Mouse (Mus musculus): Measurements from ENCODE around the gene H2bfm.
"Not testable (repeated sequence)": the region's sequence is repeated elsewhere in the genome, so short reads cannot be mapped to it uniquely, and the experiment has no call there.

H2bfm gene

DNA sequence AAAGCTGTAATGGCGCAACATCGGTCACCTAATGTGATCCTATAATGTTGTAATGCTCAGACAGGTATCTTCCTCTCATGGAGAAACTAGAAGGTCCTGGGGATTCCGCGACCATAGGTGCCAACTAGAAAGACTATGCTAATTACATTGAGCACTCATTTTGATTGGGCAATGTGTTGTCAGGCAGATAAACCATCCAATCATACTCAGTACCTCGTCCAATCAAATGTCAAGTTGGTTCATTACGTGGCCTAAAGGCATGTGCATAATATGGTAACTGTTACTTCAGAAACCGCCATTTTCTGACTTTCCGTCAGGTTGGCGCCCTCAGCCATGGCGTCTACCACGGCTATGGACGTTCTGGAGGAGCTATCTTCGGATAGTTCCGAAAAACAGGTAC lies at the start of gene H2bfm:
Gene H2bfm (plus strand): TSS at position 295 of the 400 bp plus-strand sequence.
- DNase-seq: no peak

GRCm38 (mm10) chrX:136895757-136896156 lies 31.4 kb upstream of the H2bfm start:
- DNase-seq: peak in 1 of 2 experiments; percentile 1

GRCm38 (mm10) chrX:136904369-136904768 lies 22.8 kb upstream of the H2bfm start:
- no peak for DNase-seq

GRCm38 (mm10) chrX:136925863-136926262 lies 1.3 kb upstream of the H2bfm start:
- DNase-seq: no peak

- no peak for DNase-seq
These were observed 10.9 kb downstream of the H2bfm start for GRCm38 (mm10) chrX:136937985-136938384.

DNA sequence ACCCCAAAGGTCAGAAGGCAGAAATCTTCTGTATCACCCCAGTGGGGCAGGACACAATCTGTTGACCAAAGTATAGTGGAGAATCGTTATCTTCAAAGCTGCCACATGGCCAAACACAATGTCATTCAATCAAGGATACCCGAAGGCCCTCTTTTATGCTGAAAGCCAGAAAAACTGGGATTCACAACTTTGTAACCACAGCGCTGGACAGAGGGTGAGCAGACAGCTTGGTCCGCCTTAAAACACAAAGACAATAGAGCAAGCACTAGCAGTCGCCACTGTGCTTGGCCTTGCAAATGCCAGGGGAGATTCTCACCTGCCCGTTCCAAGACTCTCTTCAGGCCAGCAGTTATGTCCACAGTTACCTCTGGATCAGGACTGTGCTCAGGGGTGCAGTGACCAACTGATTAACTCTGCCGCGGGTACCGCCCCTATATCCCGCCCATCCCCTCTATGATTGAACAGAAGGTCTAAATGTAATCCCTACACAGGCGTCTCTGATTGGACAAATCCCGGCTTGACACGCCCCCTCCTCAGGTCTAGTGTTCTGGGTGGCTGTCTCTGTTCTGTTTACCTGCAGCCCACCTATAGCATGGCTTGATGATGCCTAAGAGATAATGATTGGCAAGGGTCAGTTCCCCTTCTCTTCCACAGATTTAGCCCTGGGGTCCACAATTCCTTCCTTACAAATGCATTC lies 30.6 kb downstream of the H2bfm start:
- peak in 1 of 2 experiments; percentile 54 for DNase-seq

DNA sequence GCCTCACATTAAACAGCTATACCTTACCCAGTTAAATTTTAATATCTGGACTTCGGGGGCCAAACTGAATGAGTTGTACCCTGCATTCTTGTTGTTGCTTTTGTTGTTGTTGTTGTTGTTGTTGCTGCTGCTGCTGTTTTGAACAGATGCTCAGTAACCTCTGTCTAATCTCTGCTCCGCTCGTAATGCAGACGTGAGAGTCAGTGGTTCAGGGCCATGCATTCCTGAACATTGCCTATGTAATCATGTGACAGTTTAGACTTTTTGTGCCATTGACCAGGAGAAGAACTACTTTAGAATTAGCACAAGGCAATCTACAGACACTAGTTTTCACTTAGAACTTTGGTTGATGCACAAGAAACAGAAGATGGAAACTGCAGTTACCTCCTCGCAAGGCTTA lies 31.2 kb downstream of the H2bfm start:
- DNase-seq: not testable (repeated sequence)

DNA sequence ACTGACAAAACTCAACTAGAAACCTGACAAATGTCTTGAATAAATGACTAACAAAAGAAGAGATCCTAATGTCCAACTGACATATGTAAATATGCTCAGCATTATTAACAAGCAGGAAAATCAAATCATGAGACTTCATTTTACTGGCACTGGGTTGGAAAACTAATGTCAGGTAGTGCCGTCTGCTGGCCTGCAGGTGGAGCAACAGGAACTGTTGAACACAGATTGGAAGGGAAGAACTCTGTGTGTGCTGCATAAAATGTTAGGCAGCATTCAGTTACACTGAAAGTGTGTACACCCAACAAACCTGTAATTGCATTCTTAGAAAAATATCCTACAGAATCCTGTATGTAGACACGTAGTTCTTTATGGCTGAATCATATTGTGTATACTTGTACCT lies 32.6 kb downstream of the H2bfm start:
- DNase-seq: no peak

- not testable (repeated sequence) for DNase-seq
These were observed 48.3 kb downstream of the H2bfm start, which contains the start of gene Tmsb15b2 for GRCm38 (mm10) chrX:136975397-136975796. Gene Tmsb15b2, minus strand, starts transcription at chrX:136975497.

DNA sequence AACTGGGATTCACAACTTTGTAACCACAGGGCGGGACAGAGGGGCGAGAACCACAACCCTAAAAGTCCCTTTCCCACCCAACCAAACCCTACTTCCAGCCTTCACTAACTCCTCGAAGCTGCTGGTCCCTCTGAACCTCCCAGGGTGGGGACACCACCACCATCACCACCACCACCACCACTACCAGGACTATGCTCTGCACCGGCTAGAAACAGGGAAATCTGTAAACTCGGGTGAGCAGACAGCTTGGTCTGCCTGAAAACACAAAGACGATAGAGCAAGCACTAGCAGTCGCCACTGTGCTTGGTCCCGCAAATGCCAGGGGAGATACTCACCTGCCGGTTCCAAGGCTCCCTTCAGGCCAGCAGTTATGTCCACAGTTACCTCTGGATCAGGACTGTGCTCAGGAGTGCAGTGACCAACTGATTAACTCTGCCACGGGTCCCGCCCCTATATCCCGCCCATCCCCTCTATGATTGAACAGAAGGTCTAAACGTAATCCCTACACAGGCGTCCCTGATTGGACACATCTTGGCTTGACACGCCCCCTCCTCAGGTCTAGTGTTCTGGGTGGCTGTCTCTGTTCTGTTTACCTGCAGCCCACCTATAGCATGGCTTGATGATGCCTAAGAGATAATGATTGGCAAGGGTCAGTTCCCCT lies 49.4 kb downstream of the H2bfm start, which contains the start of the genes Tmsb15l and Tmsb15b1:
Gene Tmsb15l (minus strand): TSS at position 446 of the 661 bp plus-strand sequence.
Gene Tmsb15b1 (minus strand): TSS at position 451 of the 661 bp plus-strand sequence.
- peak in 1 of 2 experiments; percentile 47 for DNase-seq

Measured in spleen, adult 18-20 months (tissue).